Mouse (Mus musculus) MEL (cell line): ENCODE data around the gene Wdr54.

Experiments used
- CTCF ChIP-seq, 3 experiments: IDR thresholded peaks in 2 of 3; conservative IDR thresholded peaks in 1 of 3; 2 replicates each; pipeline ENCODE4 v1.5.1; 2011 to 2012; ENCODE audit warnings: low read length in 3 of 3, low read depth in 2 of 3, mild to moderate bottlenecking in 2 of 3, improper control_type of control experiment in 1 of 3, inconsistent platforms in 1 of 3, mixed read lengths in 1 of 3, moderate library complexity in 1 of 3; ENCODE audit not compliant: control insufficient read depth in 1 of 3, insufficient read depth in 1 of 3, poor library complexity in 1 of 3, severe bottlenecking in 1 of 3
- EP300 ChIP-seq, 2 experiments: IDR thresholded peaks; 2 replicates each; pipeline ENCODE4 v1.6.1; 2011; ENCODE audit warnings: improper control_type of control experiment in 2 of 2, low read length in 2 of 2, low read depth in 1 of 2, mild to moderate bottlenecking in 1 of 2
- JUND ChIP-seq: IDR thresholded peaks from 2 replicates; pipeline ENCODE4 v1.6.1; 2011; ENCODE audit warnings: low read depth, mild to moderate bottlenecking, improper control_type of control experiment, low read length
- MYC ChIP-seq: IDR thresholded peaks from 2 replicates; pipeline ENCODE4 v1.6.1; 2011; ENCODE audit warnings: low read depth, mild to moderate bottlenecking, low read length, improper control_type of control experiment, moderate library complexity
- POLR2A ChIP-seq, 2 experiments: IDR thresholded peaks; 2 replicates each; pipeline ENCODE4 v1.6.1; 2011 to 2012; ENCODE audit warnings: low read length in 2 of 2, mild to moderate bottlenecking in 2 of 2, control low read depth in 1 of 2, improper control_type of control experiment in 1 of 2, low read depth in 1 of 2, moderate library complexity in 1 of 2; ENCODE audit not compliant: control insufficient read depth in 1 of 2, insufficient read depth in 1 of 2, poor library complexity in 1 of 2
- RAD21 ChIP-seq: IDR thresholded peaks from 2 replicates; pipeline ENCODE4 v1.6.1; 2011; ENCODE audit warnings: mild to moderate bottlenecking, low read depth, low read length, improper control_type of control experiment
- USF1 ChIP-seq: IDR thresholded peaks from 2 replicates; pipeline ENCODE4 v1.6.1; 2014; ENCODE audit warnings: low read depth, mild to moderate bottlenecking, inconsistent platforms, low read length, improper control_type of control experiment, moderate library complexity
- USF2 ChIP-seq, 2 experiments: IDR thresholded peaks; 2 replicates each; pipeline ENCODE4 v1.6.1; 2011 to 2012; ENCODE audit warnings: improper control_type of control experiment in 2 of 2, low read length in 2 of 2, borderline replicate concordance in 1 of 2, inconsistent platforms in 1 of 2, low read depth in 1 of 2, mild to moderate bottlenecking in 1 of 2; ENCODE audit not compliant: insufficient read depth in 1 of 2
- ZKSCAN1 ChIP-seq: IDR thresholded peaks from 2 replicates; pipeline ENCODE4 v1.6.1; 2012; ENCODE audit warnings: low read depth, mild to moderate bottlenecking, inconsistent platforms, low read length, improper control_type of control experiment, moderate library complexity
- ZNF384 ChIP-seq: IDR thresholded peaks from 2 replicates; pipeline ENCODE4 v1.6.1; 2012; ENCODE audit warnings: low read depth, mild to moderate bottlenecking, inconsistent platforms, low read length, improper control_type of control experiment

- peak; percentile 78 for TF ChIP-seq MYC
- no peak for TF ChIP-seq EP300 (IDR thresholded peaks at IDR 0.05; ENCODE audit: low read depth in 1 of 2, low read length in 2 of 2)
- no peak for TF ChIP-seq RAD21
- TF ChIP-seq CTCF (IDR thresholded peaks at IDR 0.05 in 2 of 3, conservative IDR thresholded peaks at IDR 0.05 in 1 of 3; ENCODE audit: control insufficient read depth in 1 of 3, insufficient read depth in 1 of 3, low read depth in 2 of 3, low read length in 3 of 3, poor library complexity in 1 of 3, severe bottlenecking in 1 of 3), result peak in 2 of 3 experiments; percentile 9 to 32; a peak in 2 of 6 replicates
- TF ChIP-seq USF1, result no peak
- TF ChIP-seq POLR2A (IDR thresholded peaks at IDR 0.05; ENCODE audit: control insufficient read depth in 1 of 2, insufficient read depth in 1 of 2, low read depth in 1 of 2, low read length in 2 of 2, poor library complexity in 1 of 2), result no peak
- TF ChIP-seq JUND, result no peak
- TF ChIP-seq ZNF384, result no peak
- no peak for TF ChIP-seq ZKSCAN1
- TF ChIP-seq USF2 (IDR thresholded peaks at IDR 0.05; ENCODE audit: borderline replicate concordance in 1 of 2, insufficient read depth in 1 of 2, low read depth in 1 of 2, low read length in 2 of 2), result no peak
Observed at GRCm38 (mm10) chr6:83138056-83138455, 18.1 kb downstream of the Wdr54 start.
